Mouse (Mus musculus): ENCODE measurements around the gene Arhgef9. TPM values are rescaled to one million over a fixed set of nuclear protein-coding genes. Genes with fewer than 3 reads are reported as not detected.

Gene Arhgef9
- total RNA-seq (2014; fragmentation: Nextera tagmentation): not detected in 2 replicates
- total RNA-seq (2017): 1.3 TPM in 1 of 2 replicates, not detected in the other

DNA sequence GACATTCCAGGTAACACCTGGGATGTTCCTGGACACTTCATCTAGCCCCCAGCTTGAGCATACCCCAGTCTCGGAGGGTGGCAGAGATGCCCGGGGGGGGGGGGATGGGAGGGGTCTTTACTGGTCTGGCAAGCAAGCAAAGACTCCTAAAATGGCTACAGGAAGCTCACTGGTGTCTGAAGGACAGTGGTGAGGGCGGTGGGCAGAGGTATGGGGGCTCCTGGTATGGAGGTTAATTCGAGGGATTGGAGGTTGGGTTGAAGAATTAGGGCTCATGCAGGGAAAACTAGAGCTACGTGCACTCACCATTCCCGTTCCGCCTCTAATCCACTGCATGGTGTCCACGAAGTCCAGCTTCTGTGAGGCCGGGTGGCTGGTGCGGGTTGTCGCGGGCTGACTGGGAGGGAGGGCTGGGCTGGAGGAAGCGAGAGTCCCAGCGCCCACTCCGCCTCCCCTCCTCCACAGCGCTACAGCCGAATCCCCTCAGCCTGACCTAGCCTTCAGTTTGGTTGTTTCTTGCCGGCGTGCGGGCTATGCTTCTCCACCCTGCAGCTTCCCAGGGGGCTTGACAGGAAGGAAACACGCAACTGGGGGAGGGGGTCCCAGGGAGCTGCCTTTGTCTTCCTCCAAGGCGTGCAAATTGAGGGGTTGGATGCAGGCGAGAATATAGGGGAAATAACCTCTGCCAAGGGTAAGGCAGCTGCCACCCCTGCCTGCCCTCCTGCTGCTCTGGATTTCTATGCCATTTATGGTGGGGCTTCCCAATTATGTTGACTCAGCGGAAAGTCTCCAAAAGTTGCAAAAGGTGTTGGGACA, at the start of gene Arhgef9:
TSS of gene Arhgef9 (minus strand) at position 753 of the 816 bp plus-strand sequence.
- no peak for ATAC-seq (replicated peaks; ENCODE audit: low FRiP score, low TSS enrichment, poor library complexity, severe bottlenecking)

DNA sequence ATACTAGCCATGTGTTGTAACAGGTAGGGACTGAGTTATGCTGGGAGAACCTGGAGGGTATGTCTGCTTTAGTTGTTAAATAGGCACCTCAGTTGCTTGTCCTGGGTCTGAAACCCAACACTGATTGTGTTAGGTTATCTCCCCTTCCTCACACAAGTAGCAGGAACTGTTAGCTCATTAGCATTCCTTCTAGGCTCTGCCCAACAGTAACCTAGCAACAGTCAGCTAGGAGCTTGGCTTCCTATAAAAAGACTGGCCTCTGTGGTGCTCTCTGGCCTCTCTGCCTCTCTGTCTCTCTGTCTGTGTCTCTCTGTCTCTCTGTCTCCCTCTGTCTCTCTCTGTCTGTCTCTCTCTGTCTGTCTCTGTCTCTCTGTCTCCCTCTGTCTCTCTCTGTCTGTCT, 42.2 kb upstream of the Arhgef9 start:
- no peak for ATAC-seq (replicated peaks; ENCODE audit: low FRiP score, low TSS enrichment, poor library complexity, severe bottlenecking)

DNA sequence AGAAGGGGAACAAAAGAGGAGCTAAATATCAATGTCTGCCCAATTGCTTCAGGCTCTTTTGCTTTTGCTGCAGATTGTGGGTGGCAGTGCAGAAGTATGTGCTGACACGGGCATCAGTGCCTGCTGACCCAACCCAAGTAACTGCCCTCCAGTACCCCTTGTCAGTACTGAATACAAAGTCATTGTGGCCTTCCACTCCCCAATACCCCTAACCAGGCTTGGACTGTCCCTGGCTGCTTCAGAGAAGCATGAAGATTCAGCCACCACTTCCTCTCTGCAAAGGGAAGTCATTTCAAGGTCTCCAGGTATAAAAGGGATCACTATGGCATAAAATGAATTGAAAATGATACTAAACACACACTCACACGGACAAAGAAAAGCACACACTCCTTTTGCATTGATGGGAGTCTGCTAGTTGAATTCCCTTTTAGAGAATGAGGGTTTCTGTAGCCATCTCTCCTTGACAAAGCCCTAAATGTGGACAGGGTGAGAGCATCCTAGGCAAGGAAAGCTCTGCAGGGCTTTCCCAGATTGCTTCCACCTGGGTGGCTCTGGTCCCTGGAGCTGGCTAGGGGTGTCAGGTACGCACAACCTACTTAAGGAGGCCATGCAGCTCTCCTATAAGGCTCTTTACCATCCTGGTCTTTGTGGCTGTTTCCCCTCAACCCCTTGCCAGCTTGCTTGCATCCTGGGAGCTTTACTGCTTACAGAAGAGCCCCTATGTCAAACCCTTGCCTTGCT, 1.1 kb downstream of the Arhgef9 start:
- no peak for ATAC-seq (replicated peaks; ENCODE audit: low FRiP score, low TSS enrichment, poor library complexity, severe bottlenecking)

DNA sequence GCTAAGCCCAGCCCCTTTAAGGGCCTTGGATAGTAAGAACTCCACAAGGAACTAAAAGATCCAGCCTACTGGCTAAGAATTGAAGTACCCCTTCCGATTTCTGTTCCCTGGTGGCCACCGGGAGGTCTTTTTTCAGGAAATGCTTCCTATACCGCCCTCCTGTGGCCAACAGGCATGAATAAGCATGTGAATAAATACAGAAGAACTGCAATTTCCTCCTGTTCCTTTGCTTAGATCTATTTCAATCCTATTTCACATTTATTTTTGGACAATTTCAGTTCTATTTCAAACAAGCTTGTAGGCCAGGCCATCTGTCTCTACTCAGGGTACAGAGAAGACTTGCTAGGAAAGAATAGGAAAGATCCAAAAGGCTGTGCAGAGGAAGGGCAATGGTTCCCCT, 20.7 kb downstream of the Arhgef9 start:
- peak; percentile 90 for ATAC-seq (replicated peaks; ENCODE audit: low FRiP score, low TSS enrichment, poor library complexity, severe bottlenecking)

DNA sequence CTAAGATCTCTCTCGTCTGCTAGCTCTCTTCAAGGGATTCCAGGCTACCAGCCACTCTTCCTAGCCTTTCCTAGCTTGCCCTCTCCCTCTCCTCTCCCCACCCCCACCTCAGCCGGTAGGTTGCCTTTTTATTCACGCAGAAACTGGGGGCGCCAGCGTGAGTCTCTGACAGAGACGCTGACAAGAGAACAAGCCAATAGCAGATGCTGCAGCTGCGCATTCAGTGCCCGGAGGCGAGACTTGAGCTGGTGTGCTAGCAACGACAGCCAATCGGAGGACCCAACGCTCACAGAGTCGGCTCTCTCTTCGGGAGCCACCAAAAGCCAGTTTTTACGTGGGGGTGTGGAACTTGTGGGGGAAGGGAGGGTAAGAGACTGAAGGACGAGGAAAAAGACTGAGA, 30.3 kb downstream of the Arhgef9 start:
- ATAC-seq (replicated peaks; ENCODE audit: low FRiP score, low TSS enrichment, poor library complexity, severe bottlenecking): peak; percentile 100

DNA sequence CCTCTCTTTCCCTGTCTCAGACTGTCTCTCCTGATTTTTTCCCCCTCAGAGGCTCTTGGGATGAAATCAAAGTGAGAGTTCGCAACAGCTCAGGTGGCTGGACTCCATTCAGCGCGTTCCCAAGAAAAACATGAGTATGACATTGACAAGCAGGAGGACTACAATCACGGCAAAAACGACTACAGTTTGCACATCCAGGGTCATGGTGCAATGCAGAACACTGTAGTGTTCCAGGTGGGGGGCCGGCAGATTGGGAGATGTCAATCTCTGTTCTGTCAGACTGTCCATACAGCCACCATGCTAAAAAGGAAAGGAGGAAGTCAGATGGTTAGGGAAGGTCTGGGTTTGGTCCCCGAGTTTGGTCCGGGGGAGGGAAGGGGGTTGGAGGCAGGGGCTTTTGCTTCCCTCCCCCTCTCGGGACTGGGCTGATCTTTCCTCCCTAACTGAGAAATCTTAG, 31.0 kb downstream of the Arhgef9 start:
- ATAC-seq (replicated peaks; ENCODE audit: low FRiP score, low TSS enrichment, poor library complexity, severe bottlenecking): no peak

DNA sequence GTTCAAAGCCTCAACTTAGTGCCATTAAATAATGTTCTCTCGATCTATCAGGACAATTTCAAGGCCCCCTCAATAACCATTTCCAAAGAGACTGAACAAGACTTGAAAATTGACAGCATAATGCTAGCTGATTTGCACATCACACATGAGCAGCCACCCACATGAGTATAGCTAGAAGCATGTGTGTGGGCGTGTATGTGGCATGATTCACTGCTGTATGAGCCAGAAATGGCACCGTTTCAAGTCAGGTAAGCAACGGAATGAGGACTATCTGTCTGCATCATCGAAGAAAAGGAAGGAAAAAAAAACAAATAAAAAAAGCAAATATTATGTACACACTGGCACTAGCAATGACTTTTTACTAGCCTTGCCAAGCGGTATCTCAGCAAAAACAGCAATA, 32.5 kb downstream of the Arhgef9 start:
- no peak for ATAC-seq (replicated peaks; ENCODE audit: low FRiP score, low TSS enrichment, poor library complexity, severe bottlenecking)

DNA sequence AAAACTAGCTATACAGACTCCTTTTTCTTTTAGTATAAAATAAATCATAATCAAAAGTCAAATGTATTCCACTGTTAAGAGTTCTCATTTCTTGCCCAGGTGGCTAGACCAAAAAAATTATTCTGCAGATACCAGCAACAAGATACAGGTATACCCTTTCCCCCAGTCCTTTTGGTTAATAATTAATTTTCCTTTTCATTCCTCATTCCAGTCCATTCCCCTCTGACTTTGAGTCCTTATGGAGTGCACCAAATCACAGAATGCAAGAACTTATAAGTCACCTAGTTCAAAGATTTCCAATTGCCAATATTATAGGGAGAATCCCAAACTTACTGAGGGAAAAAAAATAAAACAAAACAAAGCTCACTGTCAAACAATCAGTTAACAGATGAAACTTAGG, 33.2 kb downstream of the Arhgef9 start:
- ATAC-seq (replicated peaks; ENCODE audit: low FRiP score, low TSS enrichment, poor library complexity, severe bottlenecking): no peak

DNA sequence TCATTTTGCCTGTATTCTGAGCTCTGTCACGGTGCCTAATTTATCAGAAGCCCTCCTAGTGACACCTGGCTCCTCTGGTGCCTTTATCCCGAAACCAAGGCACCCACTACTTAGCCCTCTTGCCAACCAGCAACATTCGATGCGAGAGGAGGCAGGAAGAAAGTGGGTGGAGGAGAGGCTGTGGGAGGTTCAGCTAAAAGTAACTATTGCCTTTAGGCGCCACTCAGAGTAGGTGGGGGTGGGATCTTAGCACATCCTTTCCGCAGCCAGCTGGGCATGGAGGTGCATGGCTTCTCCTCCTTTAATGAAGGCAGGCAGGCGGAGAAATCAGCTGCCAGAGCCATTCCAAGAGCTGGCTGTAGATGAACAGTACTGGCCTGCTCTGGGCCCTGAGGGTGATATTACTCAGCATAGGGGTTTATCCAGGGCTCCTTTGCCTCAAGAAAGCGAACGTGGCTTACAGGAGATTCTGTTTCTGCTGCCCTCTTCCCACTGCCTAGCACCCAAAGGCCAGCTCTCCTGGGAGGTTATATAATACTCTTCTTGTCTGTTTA, 39.7 kb downstream of the Arhgef9 start:
- no peak for ATAC-seq (replicated peaks; ENCODE audit: low FRiP score, low TSS enrichment, poor library complexity, severe bottlenecking)

DNA sequence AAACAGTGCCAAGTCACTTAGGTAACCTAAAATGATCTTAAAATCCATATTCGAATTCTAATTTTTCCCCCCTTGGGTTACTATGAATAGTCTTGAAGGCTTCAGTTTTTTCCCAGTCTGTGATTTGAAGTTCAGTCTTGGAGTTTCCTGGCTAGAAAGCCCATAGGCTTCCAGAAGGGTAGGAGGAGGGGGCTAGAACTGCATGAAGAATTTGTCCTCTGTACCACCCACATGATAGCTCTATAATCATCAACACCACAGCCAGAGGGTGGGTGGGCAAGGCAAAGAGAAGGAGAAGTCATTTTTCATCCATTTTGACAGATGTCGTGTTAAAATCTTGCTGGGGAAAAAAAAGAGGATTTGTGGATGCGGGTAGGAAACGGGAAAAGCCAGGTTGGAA, 58.0 kb downstream of the Arhgef9 start:
- ATAC-seq (replicated peaks; ENCODE audit: low FRiP score, low TSS enrichment, poor library complexity, severe bottlenecking): no peak

DNA sequence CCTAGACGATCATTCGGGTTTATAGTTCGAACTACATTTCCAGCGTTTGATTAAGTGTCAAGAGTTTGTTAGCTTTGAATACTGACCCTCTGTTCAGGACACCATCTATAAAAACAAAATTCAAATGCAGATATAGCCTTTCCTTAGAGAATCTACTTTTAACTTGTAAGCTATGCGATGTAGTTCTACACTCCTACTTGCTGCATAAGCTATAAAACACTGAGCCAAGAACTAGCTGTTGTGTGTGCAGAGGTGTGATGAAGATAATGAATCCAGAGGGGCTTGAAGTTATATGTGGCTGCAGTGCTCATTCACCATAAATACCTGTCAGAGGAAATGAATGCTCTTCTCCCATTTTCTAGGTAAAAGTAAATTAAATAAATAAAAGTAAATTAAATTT, 63.2 kb downstream of the Arhgef9 start:
- no peak for ATAC-seq (replicated peaks; ENCODE audit: low FRiP score, low TSS enrichment, poor library complexity, severe bottlenecking)

DNA sequence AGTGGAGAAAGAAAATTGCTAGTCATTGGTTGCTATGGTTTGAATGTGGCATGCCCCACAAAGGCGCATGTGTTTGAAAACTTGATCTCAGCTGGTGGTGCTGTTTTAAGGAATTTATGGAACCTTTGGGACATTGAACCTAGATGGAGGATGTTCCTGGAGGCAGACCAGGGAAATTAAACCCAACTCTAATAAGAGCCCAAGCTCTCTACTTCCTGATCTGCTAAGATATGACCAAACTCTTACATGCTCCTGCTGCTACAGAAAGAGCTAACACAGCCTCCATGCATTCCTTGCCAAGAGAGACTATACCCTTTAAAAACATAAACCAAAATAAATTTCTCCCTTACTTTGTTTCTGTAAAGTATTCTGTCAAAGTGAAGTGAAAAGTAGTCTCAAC, 63.7 kb downstream of the Arhgef9 start:
- ATAC-seq (replicated peaks; ENCODE audit: low FRiP score, low TSS enrichment, poor library complexity, severe bottlenecking): no peak

DNA sequence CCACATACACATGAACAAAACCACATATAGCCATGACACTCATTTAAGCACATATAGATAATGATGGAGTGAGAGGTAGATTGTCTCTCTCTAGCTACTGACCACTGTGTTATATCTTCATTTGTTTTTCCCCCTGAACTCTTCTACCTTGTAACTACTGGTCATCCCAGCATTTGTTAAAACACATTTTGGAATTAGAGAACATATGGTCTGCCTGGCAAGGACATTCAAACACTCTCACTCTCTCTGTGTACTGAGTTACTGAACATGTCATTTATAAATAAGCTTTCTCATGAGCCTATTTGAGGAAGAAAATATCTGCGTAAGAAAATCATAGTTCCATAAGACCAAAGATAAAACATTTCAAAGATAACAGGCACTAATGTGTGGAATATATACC, 64.9 kb downstream of the Arhgef9 start:
- ATAC-seq (replicated peaks; ENCODE audit: low FRiP score, low TSS enrichment, poor library complexity, severe bottlenecking): no peak

DNA sequence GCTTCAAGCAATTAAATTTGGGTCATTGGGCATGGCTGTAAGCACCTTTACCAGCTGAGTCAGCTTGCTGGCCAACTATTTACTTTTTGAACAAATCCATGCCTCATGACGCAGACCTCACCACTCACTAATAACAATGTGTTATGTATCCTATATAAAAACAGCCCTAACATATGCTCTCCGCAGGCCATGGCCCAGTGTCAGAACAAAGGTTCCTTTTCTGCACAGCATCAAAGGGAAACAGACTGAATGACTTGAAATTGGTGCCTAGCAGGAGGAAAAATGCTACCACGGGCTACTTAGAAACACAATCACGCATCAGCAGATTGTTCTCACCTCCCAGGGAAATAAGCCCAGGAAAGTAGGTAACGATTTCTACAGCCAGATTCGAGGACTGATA, 73.2 kb downstream of the Arhgef9 start:
- ATAC-seq (replicated peaks; ENCODE audit: low FRiP score, low TSS enrichment, poor library complexity, severe bottlenecking): no peak

DNA sequence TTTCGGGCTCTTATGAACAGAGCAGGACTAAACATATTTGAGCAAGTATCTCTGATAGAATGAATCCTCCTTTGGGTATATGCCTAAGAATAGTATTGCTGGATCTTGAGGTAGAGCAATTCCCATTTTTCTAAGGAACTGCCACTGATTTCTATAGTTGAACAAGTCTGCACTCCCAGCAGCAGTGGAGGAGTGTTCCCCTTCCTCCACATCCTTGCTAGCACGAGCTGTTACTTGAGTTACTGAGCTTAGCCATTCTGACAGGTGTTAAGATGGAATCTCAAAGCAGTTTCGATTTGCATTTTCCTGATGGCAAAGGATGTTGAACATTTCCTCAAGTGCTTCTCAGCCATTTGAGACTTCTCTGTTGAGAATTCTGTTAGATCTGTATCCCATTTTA, 92.3 kb downstream of the Arhgef9 start:
- ATAC-seq (replicated peaks; ENCODE audit: low FRiP score, low TSS enrichment, poor library complexity, severe bottlenecking): no peak

DNA sequence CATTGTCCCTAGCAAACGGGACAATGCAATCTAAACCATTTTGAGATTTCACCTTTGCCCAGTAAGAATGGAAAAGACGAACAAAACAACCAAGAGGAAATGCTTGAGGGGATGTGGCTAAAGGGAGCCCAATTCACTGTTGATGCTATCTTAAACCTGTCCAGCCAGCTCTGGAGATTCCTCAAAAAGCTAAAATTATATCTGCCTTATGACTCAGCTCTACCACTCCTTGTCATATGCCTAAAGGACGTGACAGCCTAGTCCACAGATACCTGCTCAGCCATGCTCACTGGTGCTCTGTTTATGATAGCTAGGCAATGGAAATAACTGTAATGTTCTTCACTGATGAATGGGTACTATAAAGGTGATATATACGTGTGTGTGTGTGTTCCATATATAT, 109.0 kb downstream of the Arhgef9 start:
- no peak for ATAC-seq (replicated peaks; ENCODE audit: low FRiP score, low TSS enrichment, poor library complexity, severe bottlenecking)

DNA sequence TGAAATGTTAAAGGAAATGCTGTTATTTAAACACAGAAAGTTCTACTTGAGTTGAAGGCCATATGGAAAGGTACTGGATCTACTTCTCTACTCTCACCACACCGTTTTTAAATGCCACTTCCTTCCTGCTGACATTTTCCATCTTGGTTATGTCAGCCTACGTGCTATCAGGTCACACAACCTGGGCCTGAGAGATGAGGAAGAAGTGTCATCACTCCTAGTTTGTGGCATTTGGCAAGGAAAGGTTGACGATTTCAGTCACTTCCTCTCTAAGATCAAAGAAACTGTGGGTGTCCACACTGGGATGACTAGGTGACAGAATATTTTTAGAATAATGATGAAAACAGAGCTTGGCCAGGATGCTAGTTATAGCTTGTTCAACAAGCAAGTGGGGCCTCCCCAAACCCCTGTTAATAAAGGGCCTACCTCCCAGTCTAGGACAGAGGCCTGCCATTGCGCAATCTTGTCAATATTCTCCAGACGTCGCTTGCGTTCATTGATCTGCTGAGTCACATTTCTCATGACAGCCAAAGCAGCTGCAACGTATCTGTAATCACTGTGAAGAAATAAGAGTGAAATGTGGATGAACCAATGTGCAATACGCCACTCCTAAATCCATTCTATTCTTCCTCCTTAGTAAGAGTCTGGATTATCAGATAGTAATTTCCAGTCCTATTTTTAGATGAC, 119.5 kb downstream of the Arhgef9 start:
- no peak for ATAC-seq (replicated peaks; ENCODE audit: low FRiP score, low TSS enrichment, poor library complexity, severe bottlenecking)

DNA sequence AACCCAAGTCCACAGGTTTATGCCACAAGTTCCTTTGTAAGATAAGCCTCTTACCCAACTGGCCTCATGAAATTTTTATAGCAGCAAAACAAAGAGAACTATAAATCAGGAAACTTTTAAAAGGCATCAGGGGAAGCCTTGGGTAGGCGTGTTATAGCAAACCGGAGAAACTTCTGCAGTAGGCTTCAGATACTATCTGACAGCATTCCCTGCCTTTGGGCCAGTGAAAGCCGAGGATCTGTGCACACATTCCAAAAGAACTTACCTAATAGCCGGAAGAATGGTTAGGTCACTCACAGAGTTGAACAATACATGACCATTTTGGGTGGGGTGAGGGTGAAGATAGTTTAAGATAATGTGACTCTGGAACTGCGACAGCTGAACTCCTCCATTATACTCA, 168.7 kb downstream of the Arhgef9 start:
- no peak for ATAC-seq (replicated peaks; ENCODE audit: low FRiP score, low TSS enrichment, poor library complexity, severe bottlenecking)

DNA sequence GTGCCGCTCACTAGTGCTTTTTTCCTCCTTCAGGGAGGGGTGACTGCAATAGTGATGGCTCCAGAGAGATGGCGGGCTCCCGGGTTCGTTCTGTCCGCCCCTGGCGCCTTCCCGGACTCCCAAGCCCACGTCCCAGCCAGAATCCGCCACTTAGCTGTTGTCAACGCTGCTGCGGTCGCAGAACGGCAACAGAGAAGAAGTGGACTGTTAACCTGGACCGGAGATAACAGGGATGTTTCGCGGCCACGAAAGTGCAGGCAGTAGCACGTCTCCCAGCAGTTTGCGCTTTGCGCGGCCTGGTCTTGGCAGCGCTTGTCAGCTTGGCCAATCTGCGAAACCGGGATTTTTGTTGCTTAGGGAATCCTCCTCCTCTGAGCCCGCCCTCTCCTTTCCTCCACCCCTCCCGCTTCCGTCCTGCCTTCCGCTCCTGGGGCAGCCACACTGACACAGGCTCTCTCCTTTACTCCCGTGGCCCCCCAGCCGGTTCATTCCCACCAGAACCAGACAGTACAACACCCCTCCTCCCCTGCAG, 170.2 kb downstream of the Arhgef9 start, which contains the start of gene Spin4:
TSS of gene Spin4 (minus strand) at position 322 of the 532 bp plus-strand sequence.
- peak; percentile 88 for ATAC-seq (replicated peaks; ENCODE audit: low FRiP score, low TSS enrichment, poor library complexity, severe bottlenecking)
